Comparison of ENCODE assay signal across 24 mouse cellular contexts in genomic region chr8:110440528-110440927, GRCm38 (mm10).
DNase-seq lines count a peak whose midpoint lies in the region; ATAC-seq lines count a peak whose summit lies in the region.
"Had no signal": no experiment of that assay in that cellular context is flagged by ENCODE, and none has a peak within 500 bp of the region (broad histone marks: within the 10 kb centered on the region; RNA-seq: fewer than 3 reads in every experiment).

No protein-coding gene starts in this region.

- 74% methylated on average over 4 of the region's 4 CpGs for WGBS in neural tube, embryonic 12.5 days

- DNase-seq in cerebellum, adult 11 months, result no peak
- no peak for DNase-seq in neural tube, embryonic 10.5 days (ENCODE audit: extremely low spot score, low spot score)
- peak; percentile 88 to 91 for DNase-seq in cerebellum, postnatal 10 days
- DNase-seq in layer of hippocampus, postnatal 10 days (ENCODE audit: low spot score in 2 of 2), result no peak
- DNase-seq in adrenal gland, postnatal 25 days, result no peak
- no peak for DNase-seq in T-cell, adult 2 months (ENCODE audit: low spot score)
- DNase-seq: adrenal gland, postnatal 36 days; gastrocnemius, postnatal 14 days; heart, adult 2 months; heart, postnatal 4 days; lung, postnatal 10 days; right cerebral cortex, postnatal 25 days had no signal

- H3K4me1 ChIP-seq in neural tube, embryonic 12.5 days, result 0 out of 2 replicates have a peak, but pooled peaks cover 4% of the 10 kb centered on the region
- H3K4me1 ChIP-seq: embryonic facial prominence, embryonic 13.5 days; forebrain, embryonic 15.5 days; limb, embryonic 15.5 days; megakaryocyte, embryonic 14.5 days; stomach, embryonic 15.5 days had no signal

- no peaks in the 10 kb centered on the region for H3K9me3 ChIP-seq in neural tube, embryonic 12.5 days
- H3K9me3 ChIP-seq: embryonic facial prominence, embryonic 13.5 days; forebrain, embryonic 15.5 days; limb, embryonic 15.5 days; stomach, embryonic 15.5 days had no signal

- H3K27ac ChIP-seq in neural tube, embryonic 12.5 days, result no peak overlapping the region
- H3K27ac ChIP-seq: embryonic facial prominence, embryonic 13.5 days; forebrain, embryonic 15.5 days; heart, adult 2 months; kidney, postnatal 0 days; limb, embryonic 15.5 days; stomach, embryonic 15.5 days had no signal

- ATAC-seq in cerebellum, adult (ENCODE audit: insufficient number of reproducible peaks, low FRiP score, low TSS enrichment), result peak; percentile 76; the same call in 1 of the 2 replicates
- ATAC-seq in neural tube, embryonic 12.5 days (ENCODE audit: low FRiP score, low read depth), result no peak
- ATAC-seq: CD4-positive, CD25-positive, alpha-beta regulatory T cell, adult 4 months; forebrain, embryonic 15.5 days; hindbrain, embryonic 16.5 days; intestine, postnatal 0 days had no signal

- H3K4me2 ChIP-seq in neural tube, embryonic 12.5 days (replicated peaks), result 0 out of 2 replicates have a peak overlapping the region, but pooled peaks have one; percentile 3
- H3K4me2 ChIP-seq: embryonic facial prominence, embryonic 13.5 days; forebrain, embryonic 15.5 days; limb, embryonic 15.5 days; stomach, embryonic 15.5 days had no signal

- no peak overlapping the region for H3K4me3 ChIP-seq in neural tube, embryonic 12.5 days
- H3K4me3 ChIP-seq: embryonic facial prominence, embryonic 13.5 days; forebrain, embryonic 15.5 days; heart, adult 2 months; limb, embryonic 15.5 days; megakaryocyte, embryonic 14.5 days; stomach, embryonic 15.5 days had no signal

- H3K9ac ChIP-seq in neural tube, embryonic 12.5 days, result no peak overlapping the region
- H3K9ac ChIP-seq: embryonic facial prominence, embryonic 13.5 days; forebrain, embryonic 15.5 days; limb, embryonic 15.5 days; stomach, embryonic 15.5 days had no signal

- H3K27me3 ChIP-seq in neural tube, embryonic 12.5 days (replicated peaks), result no peaks in the 10 kb centered on the region
- H3K27me3 ChIP-seq: embryonic facial prominence, embryonic 13.5 days; forebrain, embryonic 15.5 days; limb, embryonic 15.5 days; megakaryocyte, embryonic 14.5 days; stomach, embryonic 15.5 days had no signal

- H3K36me3 ChIP-seq in neural tube, embryonic 12.5 days, result no peaks in the 10 kb centered on the region
- H3K36me3 ChIP-seq: embryonic facial prominence, embryonic 13.5 days; forebrain, embryonic 15.5 days; G1E; limb, embryonic 15.5 days; stomach, embryonic 15.5 days had no signal

Comparison
In these comparisons a context has a peak if more than half of its experiments do, and no peak if none do; other contexts are left out.
1. DNase-seq: peak in cerebellum, postnatal 10 days (2 of 2); none in cerebellum, adult 11 months (single experiment), neural tube, embryonic 10.5 days (single experiment), layer of hippocampus, postnatal 10 days (0 of 2), adrenal gland, postnatal 25 days (single experiment) and T-cell, adult 2 months (single experiment).